Mouse (Mus musculus): Measurements from ENCODE around the gene Cngb1.

Gene Cngb1

GRCm38 (mm10) chr8:95323201-95323600 lies 16.8 kb upstream of the Cngb1 start:
- DNase-seq = no peak

GRCm38 (mm10) chr8:95320224-95321139 lies 14.1 kb upstream of the Cngb1 start:
- DNase-seq = peak; percentile 22

- no peak for DNase-seq
Observed at GRCm38 (mm10) chr8:95315350-95315749, 9.0 kb upstream of the Cngb1 start.

DNA sequence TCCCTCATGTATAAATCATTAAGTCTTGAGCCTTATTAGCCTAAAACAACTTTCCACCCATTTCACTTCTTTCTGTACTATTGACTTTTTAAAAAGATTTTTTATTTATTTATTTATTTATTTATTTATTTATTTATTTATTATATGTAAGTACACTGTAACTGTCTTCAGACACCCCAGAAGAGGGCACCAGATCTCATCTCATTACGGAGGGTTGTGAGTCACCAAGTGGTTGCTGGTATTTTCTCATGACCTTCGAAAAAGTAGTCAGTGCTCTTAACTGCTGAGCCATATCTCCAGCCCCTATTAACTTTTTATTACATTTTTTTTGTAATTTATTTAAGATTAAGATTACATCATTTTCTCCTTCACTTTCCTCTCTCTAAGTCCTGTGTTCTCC lies 8.3 kb upstream of the Cngb1 start:
- no peak for DNase-seq

- DNase-seq = no peak
Observed at GRCm38 (mm10) chr8:95313857-95314256, 7.5 kb upstream of the Cngb1 start.

DNA sequence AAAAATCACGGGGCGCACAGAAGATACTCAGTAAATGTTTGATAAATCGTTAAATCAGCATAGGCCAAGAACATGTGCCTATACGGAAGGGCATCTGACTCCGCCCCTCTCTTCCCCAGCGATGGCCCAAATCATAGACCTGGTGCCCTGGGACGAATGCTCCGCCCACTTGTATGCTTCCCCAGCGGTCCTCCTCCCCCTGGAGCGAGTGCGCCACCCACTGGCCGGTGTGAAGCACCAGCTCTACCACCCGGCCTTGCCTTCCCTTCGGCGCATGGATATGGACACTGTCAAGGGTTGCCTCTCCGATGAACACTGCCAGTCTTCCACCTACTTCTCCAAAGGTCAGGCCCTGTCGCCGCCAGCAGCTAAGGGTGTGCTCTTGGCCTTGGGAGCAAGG lies 6.5 kb upstream of the Cngb1 start:
- DNase-seq = no peak

GRCm38 (mm10) chr8:95310342-95310970 lies 4.1 kb upstream of the Cngb1 start, which contains the start of gene Tepp:
Gene Tepp, plus strand, starts transcription at chr8:95310566.
- no peak for DNase-seq

- no peak for DNase-seq
Observed at GRCm38 (mm10) chr8:95305526-95305925, 859 bp downstream of the Cngb1 start.

- no peak for DNase-seq
Observed at GRCm38 (mm10) chr8:95302410-95302809, 4.0 kb downstream of the Cngb1 start.

- no peak for DNase-seq
Observed at GRCm38 (mm10) chr8:95293891-95294290, 12.5 kb downstream of the Cngb1 start.

DNA sequence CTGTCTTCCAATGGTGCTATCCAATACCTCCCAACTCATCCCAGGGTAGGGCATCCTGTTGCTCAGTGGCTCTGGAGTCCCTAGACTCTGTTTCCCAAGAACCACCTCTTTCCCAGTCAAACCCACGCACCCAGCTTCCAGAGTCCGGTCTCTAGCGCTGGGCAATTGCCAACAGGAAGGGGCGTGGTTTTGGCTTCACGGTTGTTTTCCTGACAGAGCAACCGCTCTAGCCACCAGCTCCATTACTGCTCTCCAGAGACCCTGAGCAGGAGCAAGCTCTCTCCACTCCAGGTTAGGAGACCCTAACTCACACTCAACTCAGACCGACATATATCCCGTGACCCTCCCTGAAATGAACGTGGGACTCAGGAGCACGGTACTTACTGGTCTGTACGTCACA lies 13.2 kb downstream of the Cngb1 start:
- no peak for DNase-seq

DNA sequence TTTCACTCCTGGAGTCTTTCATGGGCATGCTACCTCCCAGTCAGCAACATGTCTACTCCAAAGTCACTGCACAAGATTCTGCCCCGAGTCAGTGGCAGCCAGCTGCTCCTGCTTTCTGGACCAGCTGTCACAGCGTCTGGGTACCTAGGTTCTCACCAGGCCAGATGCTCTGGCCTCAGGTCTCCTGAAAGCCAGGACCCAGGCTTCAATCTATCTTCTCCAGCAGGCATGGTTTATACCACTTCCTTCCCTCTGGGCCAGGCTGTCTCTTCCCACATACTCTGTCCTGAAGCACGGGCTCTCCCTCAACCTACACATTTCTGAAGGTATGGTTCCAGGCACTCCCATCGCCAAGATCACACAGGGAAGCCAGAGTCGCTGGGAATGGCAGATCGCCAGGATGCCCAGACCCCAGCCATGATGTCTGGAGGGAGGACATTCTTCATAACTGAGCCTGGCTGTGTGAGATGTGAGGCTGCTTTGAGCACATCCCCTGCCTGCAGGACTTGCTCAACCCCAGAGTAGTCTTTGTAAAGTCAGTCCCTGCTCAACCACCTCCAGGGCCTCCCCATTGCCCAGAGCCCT lies 17.2 kb downstream of the Cngb1 start:
- no peak for DNase-seq

GRCm38 (mm10) chr8:95281493-95281892 lies 24.9 kb downstream of the Cngb1 start:
- no peak for DNase-seq

DNA sequence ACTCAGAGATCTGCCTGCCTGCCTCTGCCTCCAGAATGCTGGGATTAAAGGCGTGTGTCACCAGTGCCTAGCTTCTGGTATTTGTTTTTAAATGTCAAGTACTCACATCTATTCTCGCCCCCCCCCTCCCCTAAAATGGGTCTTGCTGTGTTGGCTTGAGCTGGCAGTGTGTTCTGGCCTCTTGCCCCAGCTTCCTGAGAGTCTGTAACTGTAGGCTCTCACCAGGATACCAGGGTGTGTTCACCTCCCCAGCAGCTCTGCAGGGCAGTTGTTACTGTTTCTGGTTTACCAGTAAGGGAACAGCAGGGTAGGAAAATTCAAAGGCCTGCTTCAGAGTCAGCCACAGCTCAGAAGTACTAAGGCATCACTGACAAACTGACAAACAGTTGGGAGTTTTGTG lies 33.5 kb downstream of the Cngb1 start:
- DNase-seq = no peak

GRCm38 (mm10) chr8:95271841-95272240 lies 34.5 kb downstream of the Cngb1 start:
- DNase-seq = no peak

- no peak for DNase-seq
Observed at GRCm38 (mm10) chr8:95270501-95270900, 35.9 kb downstream of the Cngb1 start.

- no peak for DNase-seq
Observed at GRCm38 (mm10) chr8:95262181-95262580, 44.2 kb downstream of the Cngb1 start.

DNA sequence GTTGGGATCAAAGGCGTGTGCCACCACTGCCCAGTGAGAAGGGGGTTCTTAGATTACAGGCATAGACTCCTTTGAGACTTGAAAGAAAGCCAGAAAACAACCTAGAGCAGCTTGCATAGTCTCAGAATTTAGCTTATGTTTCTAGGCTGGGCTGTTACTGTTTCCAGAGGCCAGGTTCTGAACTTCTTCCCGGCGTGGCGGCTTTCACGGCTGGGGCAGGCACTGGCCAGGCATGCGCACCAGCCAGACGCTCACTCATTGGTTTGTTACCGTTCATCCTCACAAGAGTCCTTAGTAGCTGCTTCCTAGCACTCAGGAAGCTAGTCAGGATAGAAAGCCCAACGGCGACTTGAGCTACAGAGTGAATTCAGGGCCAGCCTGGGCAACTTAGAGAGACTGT lies 50.8 kb downstream of the Cngb1 start:
- DNase-seq = no peak

DNA sequence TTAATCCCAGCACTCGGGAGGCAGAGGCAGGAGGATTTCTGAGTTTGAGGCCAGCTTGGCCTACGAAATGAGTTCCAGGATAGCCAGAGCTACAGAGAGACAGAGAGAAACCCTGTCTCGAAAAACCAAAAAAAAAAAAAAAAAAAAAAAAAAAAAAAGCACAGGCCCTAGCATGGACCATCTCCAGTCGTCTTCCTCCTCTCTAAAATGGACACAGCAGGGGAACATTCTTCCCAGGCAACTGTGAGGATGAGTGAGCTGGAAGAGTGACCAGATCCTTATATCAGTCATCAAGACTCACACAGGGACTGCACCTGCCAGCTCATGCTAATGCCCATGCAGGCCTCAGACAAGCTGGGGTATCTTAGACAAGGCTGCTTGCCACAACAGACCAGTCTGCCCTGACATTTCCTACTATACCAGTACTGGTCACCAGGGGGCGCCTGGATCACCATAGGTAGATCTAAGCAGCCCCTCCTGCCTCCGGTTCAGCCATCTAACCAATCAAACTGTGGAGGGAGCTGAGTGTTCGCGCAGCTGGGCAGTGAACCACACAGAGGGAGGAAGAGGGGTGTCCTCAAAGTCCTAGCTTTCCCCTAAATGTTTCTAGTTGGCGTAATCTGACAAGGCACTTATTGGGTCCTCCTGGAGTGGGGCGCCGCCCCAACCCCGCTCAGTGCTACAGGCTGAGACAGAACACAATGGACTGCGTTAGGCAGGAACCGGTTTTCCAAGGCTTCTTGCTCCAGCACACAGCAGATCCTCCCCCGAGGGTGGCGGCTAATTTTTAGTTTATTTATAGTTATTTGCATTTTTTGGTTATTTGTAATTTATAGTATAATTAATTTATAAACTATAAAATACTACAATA lies 51.6 kb downstream of the Cngb1 start:
- peak; percentile 91 for DNase-seq

DNA sequence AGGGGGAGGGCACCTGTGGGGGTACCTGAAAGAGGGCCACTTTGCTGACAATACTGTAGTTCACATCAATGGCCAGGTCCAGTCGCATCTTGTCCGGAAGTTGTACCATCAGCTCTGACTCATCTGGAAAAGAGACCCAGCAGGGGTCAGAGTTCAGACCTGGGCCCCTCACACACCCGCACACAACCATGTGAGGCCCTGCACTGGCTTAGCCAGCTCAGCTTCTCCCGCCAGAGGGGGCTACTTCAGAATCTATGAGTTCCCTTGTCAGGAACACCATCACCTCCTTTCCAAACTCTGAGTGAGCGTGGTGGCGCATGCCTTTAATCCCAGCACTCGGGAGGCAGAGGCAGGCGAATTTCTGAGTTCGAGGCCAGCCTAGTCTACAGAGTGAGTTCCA lies 54.3 kb downstream of the Cngb1 start:
- no peak for DNase-seq

GRCm38 (mm10) chr8:95249847-95250246 lies 56.5 kb downstream of the Cngb1 start:
- DNase-seq = no peak

- no peak for DNase-seq
Observed at GRCm38 (mm10) chr8:95247277-95247676, 59.1 kb downstream of the Cngb1 start.

DNA sequence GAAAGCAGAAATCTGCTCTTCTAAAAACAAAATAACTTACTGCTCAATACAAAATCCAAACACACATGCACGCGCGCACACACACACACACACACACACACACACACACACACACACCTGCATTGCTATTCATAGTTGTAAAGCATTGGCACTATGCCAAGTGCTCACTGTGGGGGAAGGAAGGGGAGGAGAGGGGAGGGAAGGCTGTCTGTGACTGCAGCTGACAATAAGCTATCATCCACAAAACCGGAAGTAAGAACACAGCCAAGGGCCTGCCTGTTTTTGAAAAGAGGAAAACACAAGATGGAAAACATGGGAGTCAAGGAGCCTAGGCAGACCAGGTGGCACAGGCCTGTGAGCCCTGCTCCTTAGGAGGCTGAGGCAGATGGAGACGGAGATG lies 61.2 kb downstream of the Cngb1 start:
- DNase-seq = no peak
